Mouse (Mus musculus) adrenal gland, adult 2 months (tissue): Measurements from ENCODE around the gene Coq5. TPM values are rescaled to one million over a fixed set of nuclear protein-coding genes. Genes with fewer than 3 reads are reported as not detected.
A peak's percentile ranks its signal among the peaks of the same experiment; 100 is the strongest.

Experiments
- DNase-seq: peaks from one replicate; pipeline ENCODE4 v3.0.0; 2021
- polyA plus RNA-seq: library from polyadenylated mRNA; depleted of rRNA; stranded (reverse); fragments of >200 nt; gene quantifications from 2 replicates; pipeline ENCODE4 v1.2.3, GENCODE M21; 2012
- total RNA-seq, 2 experiments: library from RNA; stranded (reverse); gene quantifications; 2 replicates each; pipeline ENCODE4 v1.2.3; 2021

Coq5 gene
- total and polyA plus RNA-seq, 3 experiments = 15.7 to 68.0 (median 52.5) TPM

GRCm38 (mm10) chr5:115312816-115313667 lies 33.6 kb downstream of the Coq5 start:
- no peak for DNase-seq

- DNase-seq = no peak
These were observed 34.1 kb downstream of the Coq5 start for GRCm38 (mm10) chr5:115313668-115313943.

- DNase-seq = no peak
These were observed 37.6 kb downstream of the Coq5 start for GRCm38 (mm10) chr5:115316968-115317644.

GRCm38 (mm10) chr5:115317645-115318328 lies 38.3 kb downstream of the Coq5 start:
- DNase-seq = no peak

GRCm38 (mm10) chr5:115319004-115319940 lies 39.8 kb downstream of the Coq5 start:
- DNase-seq = peak; percentile 90

DNA sequence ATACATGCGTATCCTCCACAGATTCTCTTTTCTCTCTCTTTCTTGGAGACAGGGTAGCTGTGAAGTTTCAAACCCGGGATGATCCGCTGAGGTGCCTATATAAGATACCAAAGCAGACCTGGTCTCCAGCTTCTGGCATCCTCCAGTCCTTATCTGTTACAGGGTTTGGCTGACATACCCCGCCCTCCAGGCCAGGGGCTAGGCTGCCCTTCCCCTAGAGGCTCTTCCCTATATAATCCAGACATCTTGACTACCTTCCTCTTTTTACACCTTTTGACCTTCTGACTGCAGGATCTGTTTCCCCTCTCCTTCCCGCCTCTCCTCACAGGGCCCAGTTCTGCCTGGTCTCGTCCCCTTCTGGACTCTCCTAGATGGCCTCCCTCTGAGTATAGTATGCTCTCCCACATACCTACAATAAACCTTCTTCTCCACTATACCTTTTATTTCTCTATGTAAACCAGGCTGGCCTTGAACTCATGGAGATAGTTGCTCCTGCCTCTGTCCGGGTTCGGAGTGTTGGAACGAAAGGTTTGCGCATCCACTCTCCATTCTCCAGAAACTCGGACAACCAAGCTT lies 46.9 kb downstream of the Coq5 start:
- no peak for DNase-seq

- DNase-seq = peak; percentile 98
These were observed 47.6 kb downstream of the Coq5 start, which contains the start of gene Srsf9 for GRCm38 (mm10) chr5:115326875-115327609. Gene Srsf9 (plus strand): TSS chr5:115327177.

GRCm38 (mm10) chr5:115327610-115328548 lies 48.4 kb downstream of the Coq5 start:
- DNase-seq = peak; percentile 45

DNA sequence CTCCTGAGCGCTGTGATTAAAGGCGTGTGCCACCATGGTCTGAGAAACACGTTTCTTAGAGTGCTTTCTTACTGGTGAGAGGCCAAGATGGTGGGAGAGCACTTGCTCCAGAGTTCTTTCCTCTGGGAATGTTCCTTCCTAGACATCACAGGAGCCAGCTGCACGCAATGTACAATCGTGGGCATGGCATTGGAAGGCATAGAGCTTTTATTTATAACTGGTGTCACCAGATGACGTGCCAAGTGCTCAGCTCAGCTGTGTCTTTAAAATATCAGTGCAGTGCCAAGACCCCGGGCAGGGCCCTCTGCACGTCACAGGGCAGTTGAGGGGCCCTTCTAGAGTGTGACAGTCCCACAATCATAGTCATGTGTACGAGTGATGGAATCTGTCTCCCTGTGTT lies 51.5 kb downstream of the Coq5 start:
- no peak for DNase-seq

GRCm38 (mm10) chr5:115333626-115334025 lies 54.2 kb downstream of the Coq5 start:
- no peak for DNase-seq

GRCm38 (mm10) chr5:115340007-115340406 lies 60.5 kb downstream of the Coq5 start:
- DNase-seq = no peak

GRCm38 (mm10) chr5:115340577-115341313 lies 61.3 kb downstream of the Coq5 start, which contains the start of the genes Gatc and Triap1:
Gene Gatc (minus strand): TSS chr5:115341178.
Gene Triap1 (plus strand): TSS chr5:115341225.
- peak; percentile 94 for DNase-seq

- no peak for DNase-seq
These were observed 62.1 kb downstream of the Coq5 start for GRCm38 (mm10) chr5:115341314-115342165.
